Mouse (Mus musculus) layer of hippocampus, postnatal 36 days (tissue): Measurements from ENCODE around the gene Foxp4. TPM values are rescaled to one million over a fixed set of nuclear protein-coding genes. Genes with fewer than 3 reads are reported as not detected.

Experiments
- DNase-seq, 2 experiments: peaks; one replicate each; pipeline ENCODE4 v3.0.0; 2022
- total RNA-seq, 2 experiments: library from RNA; stranded (reverse); gene quantifications; 2 replicates each; pipeline ENCODE4 v1.2.3; 2021

Foxp4 gene
- total RNA-seq, 2 experiments from 2014 or later: 44.0 to 45.7 TPM

DNA sequence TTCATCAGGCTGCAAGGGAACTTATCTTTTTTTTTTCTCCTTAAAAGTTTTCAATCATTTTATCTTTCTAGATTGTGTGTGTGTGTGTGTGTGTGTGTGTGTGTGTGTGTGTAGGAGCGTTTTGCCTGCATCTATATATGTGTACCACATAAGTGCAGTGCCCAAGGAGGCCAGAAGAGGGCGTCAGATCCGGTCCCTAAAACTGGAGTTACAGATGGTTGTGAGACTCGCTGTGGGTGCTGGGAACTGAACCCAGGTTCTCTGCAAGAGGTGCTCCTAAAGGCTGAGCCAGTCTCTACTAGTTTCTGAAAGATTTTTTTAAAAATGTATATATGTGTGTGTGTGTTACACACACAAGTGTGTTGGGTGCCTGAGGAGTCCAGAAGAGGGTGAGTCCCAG is 5.0 kb upstream of the Foxp4 start:
- DNase-seq: no peak

DNA sequence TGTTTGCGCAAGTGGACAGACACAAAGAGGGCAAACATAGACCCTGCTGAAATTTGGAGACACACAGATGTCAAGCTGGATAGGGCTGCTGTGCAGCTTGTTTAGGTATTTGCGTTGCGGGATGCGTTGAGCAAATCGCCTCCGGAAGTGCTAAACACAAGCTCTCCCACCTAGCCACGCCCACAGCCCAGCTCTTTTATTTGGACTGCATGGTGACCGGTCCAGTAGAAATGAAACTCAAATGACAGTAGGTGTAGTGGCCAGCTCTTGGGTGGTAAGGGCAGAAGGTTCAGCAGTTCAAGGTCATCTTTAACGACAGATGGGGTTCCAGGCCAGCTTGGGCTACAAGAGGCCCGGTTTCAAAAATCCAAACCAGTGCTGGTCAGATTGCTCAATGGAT is 1.5 kb upstream of the Foxp4 start:
- DNase-seq: no peak

DNA sequence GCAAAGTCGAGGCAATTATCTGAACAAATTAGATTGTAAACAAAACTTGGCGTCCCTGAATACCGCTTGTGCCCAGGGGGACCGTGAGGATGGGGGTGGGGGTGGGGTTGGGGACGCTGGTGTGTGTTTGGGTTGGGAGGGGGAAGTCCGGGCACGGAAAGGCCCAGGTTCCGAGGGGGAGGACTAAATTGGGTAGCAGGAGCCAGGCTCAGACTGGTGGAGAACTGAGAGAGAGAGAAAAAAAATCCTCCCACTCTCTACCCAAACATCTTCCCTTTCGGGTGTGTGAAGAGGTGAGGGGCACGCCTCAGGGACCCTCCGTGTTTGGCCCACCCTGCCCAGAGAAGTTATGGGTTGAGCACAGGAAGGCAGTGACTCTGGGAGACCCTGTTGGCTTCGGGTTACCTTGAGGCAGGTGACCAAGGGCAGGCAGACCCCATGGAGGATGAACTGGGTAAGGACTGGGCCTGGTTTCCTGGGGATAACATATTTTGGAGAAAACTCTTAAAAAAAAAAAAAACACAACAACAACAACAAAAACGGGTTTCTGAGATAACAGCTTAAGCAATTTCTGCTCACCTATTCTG is 988 bp upstream of the Foxp4 start:
- DNase-seq: no peak

DNA sequence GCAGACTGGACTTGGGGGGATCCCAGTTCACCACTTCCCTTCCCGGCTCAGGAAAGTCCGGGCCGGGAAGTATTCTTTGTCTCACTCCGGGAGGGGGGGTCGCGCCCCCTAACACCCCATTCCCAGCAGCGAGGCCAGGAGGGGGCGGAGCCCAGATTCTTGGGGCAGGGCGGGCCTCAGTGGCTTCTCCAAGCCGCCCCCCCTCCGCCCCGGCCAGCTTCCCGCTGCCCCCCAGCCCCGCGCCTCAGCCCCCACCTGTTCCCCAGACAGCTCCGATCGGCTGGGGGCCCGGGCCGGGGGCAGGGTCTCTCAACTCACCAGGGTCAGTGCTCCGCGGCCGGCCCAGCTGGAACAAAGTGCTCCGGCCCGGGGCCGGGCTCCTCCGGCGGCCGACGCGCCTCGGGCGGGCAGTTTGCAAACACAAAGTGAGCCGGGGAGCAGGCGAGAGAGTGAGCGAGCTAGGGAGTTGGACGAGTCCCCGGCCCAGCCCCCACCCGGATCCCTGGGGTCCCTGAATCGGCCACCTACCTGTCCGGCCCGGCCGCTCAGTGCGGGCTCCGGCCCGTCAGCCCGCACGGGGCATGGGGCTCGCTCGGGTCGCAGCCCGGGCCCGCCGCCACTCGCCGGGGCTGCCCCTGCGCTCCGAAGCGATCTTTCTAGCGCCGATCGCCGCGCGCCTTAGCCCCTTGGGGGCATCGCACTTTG is 615 bp downstream of the Foxp4 start:
- DNase-seq: no peak

DNA sequence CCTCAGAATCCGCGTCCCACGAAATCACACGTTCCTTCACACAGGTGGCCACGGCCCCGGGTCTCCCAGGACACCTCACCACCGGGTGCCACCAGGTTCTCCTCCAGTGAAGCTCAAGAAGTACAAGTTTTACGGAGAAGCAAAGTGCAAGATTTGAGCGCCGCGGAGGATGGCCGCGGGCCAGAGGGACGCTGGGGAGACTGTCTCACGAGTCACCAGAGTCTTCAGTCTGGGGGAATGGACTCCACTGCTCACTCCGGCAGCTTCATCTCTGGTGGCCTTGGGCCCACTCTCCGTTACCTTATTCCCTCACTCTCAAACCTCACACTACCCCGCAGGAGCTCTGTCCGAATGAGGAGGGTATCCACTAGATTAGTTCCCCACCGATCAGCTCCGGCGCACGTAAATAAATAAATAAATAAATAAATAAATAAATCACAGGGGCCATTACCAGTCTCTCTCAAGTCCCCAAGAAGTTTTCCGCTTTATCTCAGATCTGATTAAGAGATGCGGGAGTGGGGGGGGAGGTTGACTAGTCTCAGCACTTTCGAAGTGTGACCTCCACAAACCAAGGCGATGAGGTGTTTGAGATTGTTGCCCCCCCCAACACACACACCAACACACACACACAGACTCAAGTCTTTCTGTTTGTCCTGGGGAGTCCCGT is 1.3 kb downstream of the Foxp4 start:
- DNase-seq: no peak

DNA sequence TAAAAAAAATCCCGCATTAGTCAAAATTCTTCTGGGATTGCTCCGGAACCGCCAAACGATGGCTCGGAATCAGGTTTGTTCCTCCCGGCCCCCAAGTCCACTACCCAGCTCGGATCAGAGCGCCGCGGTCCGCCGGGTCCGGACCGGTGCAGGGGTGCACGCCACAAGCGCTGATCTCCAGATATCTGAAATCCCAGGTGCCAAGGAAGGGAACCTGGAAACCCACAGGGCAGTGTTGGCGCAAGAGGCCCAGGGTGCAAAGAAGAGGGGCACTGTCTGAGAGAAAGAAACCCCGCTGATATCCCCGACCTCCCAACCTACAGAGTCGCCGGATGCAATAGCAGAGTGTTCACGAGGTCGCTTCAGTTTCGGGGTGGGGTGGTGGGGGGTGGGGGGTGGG is 1.9 kb downstream of the Foxp4 start:
- no peak for DNase-seq

DNA sequence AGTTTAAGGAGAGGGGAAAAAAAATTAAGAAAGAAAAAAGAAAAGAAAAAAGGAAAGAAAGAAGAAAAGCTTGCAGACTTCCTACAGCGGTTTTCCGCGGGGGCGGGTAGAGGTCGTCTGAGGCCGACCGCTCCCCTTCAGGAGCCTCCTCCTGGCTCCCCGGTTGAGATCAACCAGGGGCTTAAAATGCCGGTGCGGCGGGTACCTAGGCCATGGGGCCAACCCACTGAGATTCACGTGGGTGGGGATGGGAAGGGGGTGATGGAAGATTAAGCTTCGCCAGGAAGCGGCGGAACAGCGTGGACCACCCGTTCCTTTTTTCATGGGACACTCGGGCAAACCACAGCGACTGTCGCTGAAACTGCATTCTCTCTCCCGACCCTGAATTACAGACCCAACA is 2.3 kb downstream of the Foxp4 start:
- no peak for DNase-seq

DNA sequence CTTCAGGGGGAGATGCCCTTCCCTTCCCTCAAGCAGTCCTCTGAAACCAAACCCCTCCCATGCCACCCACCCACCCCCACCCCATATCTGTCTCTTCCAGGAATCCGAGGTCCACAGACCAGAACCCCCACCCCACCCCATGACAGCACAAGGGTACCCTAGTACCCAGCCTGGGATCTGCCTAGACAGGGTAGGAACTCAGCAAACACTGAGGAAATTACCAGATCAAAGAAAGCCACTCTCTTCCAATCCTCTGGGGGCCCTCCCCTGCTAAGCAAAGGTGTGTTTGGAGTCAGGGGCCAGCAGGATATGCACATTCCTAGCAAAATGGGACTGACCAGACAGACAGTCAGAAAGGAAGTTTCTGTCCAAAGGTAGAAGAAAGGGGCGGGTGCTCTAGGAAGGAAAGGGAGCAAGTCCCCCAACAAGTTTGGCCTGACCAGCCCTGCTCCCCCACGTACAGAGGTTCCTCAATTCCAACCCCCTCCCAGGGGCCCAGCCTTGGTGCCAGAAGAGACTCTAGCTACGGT is 3.2 kb downstream of the Foxp4 start:
- DNase-seq: no peak

DNA sequence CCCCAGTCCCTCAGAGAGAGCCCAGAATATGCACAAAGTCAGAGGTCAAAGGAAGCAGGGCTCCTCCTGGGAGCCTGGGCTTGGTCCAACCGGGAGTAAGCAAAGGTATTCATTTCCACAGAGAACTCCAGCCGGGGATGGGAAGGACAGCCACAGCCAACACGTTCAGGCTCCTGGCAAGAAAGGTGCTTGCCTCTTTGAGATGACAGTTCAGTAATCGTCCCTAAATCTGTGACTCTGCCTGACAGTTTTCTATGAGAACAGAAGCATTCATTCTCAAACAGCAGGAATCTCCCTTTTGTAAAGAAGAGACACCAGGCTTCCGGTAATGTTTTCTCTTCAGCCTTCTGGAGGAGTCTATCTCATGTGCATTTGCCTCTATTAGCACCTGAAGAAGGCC is 4.6 kb downstream of the Foxp4 start:
- no peak for DNase-seq

DNA sequence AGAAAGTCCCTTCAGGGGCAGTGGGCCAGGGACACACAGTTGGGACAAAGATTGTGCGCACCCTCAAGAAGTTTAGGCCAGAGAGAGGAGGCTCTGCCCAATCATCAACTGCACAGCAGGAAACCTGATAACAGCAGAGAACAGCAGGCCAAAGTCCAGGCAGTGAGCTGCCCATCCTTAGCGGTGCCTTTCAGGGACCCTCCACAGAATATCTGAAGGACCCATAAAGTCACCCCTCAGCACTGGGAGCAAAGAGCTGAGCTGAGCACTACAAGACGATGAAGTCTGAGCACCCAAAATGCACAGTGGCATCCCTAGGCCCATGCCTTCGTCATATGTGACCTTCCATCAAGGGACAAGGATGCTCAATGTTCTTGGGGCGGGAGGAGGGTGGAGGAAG is 6.5 kb downstream of the Foxp4 start:
- DNase-seq: no peak

DNA sequence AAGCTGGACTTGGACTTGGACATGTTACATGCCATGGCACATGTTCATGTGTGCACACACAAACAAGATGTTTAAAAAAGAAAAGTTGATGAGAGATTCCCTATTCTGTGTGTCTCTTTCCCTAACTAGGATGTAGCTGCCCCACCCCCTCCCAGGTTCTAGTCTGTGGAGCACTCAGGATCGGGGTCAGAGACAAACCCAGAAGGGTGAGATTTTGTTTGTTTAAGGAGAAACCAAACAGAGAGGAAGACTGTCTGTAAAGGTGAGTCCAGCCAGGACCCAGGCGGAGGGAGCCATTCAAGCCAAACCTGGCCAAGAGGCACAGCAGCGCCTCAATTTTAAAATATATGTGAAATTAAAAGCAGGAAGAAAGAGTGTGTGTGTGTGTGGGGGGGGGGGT is 7.2 kb downstream of the Foxp4 start:
- no peak for DNase-seq

DNA sequence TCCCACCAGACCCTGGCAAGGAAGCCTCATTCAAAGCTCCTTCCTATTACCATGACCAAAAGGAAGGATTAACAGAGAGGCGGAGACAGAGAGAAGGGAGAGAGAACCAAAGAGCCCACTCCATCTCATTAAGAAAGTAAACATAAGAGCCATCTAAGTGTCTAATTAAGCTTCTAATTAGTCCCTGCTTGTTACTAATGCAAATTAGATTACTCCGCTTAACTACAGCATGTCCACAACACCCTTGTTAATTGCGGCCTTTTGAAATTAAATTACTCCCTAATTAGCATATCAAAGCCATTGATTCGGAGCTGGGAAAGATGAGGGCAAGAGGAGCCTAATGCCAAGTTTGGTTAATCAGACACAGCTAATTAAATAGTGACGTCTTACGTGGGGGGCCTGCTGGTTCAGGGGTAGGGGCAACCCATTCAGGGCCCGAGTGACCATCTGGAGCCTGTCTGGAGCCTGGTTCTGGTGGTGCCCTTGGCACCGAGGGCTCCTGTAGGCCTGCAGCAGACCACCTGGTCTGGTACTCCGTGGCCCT is 9.7 kb downstream of the Foxp4 start:
- DNase-seq: no peak

DNA sequence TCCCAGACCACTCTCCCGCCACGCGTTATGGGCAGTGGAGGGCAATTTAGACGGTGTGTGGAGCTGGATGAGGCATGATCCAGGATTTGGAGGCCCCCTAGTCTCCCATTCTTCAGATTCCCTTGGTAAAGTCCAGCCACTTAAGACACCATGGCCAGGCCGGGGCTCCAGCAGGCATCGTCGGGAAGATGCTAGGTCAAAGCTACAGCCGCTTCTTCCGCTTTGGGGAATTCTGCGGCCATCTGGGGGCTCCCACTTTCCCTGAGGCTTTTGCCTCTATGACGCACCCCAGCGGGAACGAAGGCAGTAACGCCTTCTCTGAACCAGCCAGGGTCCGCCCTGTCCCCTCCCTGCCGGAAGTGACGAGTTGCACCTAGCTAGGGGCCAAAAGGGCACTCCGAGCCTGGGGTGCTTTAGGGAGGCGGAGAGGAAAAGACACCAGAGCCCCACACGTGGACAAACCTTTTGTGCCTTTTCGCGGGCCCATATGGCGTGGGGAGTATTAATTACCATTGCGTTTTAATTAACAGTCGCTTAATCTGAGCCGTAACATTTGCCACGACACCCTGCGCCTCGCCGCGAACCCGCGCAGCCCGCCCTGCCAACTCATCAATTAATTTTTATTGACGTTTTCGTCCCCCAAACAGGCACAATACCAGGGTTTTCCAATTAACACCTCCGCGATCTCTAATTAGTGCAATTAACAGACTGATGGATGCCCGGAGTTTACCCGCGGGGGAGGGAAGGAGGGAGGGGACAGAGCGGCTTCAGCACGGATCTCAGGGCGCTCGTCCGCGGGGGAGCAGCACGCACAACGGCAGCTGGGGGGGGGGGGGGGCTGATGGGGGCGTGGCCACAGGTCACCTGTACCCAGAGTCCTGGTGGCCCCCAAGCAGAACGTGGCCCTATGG is 15.1 kb downstream of the Foxp4 start:
- peak; percentile 31 to 39 for DNase-seq

DNA sequence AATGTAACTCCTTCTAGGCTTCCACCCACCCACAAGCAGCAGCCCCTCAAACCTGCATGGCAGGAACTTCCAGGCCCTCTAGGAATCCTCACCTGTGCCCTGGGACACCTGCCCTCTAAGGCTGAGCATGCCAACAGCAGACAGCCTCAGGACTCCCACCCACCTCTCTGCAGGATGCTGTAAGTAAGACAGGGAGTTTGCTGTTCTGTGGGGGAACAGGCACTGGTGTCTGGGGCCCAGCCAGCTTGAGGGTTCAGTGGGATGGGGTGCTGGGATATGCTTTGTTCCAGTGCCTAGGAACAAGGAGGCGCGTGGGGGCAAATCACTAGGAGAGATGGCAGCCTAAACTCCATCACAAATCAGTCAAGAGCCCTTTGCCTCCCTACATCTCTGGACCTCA is 16.4 kb downstream of the Foxp4 start:
- DNase-seq: no peak

DNA sequence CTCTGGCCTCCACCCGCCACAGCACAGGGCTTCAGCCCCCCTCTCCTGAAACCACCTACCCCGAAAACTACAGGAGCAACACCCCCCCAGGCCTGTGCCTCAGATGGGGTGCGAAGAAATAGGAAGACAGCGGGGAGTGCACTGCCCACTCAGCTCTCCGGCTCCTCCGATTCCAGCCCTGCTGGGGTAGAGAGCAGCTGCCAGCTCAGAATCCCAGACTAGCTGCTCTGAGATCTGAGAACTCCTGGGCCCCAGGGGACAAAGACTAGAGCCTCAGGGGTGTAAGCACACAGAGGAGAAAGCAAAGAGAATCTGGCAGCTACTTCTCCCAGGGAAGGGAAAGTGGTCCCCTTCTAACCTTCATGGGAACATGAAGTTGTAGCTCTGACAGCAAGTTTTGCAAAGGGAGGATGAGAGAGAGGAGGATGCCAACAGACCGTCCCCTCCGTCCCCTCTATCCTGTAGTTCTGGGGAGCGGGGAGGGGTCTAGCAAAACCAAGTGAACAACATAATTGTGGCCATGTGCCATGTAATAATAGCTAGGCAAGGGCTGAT is 17.0 kb downstream of the Foxp4 start:
- DNase-seq: no peak

DNA sequence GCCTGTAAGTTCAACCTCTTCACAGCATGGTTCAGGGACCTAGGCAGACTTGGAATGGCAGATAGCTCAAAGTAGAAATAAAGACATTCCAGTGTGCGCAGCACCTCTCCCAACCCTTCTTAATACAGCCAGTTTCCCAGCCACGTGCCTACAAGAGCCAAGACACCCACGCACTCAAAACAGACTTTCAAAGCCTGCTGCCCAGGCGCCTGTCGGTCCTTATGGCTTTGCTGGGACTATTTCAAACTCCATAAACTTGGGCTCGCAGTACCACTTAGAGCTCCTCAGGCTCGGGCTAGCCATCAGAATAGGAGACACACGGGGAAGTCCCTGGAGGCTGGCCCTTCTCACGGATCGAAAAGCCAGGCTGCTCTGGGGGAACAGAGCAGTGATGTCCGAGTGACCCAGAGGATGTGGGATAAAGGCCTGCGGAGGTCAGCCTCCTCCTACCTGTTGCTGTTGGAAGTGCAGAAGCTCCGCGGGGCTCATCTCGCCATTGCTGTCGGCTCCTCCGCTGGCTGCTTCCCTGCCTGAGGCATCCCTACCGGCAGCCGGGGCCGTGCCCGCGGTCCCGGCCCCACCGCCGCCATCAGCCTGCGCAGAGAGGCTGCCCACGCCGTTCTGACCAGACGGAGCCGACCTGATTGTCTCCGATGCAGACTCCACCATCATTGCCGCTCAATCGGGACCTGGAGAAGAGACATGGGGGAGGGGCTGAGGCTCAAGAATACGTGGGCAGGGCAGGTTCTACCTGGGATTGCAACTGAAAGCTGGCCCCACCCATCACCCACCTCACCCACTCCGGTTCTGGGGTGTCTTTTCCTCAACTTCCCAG is 20.4 kb downstream of the Foxp4 start:
- no peak for DNase-seq

DNA sequence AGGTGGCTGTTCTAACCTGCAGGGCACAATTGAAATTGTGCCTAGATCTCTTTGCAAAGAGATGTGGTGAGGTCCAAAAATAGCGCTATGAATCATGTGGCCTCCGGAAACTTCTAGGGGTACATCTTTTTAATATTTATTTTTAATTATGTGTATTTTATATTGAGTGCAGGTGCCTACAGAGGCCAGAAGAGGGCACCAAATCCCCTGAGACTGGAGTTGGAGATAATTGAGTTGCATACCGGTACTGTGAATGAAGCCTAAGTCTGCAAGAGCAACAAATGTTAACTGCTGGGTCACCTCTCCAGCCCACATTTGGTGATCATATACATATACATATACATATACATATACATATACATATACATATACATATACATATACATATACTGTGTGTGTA is 22.7 kb downstream of the Foxp4 start:
- DNase-seq: no peak

DNA sequence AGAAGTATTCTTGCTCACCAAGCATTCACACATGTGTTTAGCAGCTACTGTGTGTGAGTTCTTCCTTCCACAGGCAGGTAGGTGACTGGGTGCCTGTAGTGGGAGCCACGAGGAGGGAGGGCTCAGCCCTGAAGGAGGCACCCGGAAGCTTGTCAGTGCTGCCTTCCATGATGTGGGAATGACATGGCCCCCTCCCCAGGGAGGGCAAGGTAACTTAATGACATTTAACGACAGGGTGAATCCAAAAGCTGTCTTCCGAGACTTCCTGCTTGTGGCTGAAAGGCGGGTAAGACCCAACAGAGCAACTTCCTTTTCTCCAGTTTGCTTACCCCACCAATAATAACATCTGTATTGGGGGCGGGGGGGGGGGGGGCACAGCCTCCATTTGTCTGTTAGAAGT is 23.7 kb downstream of the Foxp4 start:
- DNase-seq: no peak

DNA sequence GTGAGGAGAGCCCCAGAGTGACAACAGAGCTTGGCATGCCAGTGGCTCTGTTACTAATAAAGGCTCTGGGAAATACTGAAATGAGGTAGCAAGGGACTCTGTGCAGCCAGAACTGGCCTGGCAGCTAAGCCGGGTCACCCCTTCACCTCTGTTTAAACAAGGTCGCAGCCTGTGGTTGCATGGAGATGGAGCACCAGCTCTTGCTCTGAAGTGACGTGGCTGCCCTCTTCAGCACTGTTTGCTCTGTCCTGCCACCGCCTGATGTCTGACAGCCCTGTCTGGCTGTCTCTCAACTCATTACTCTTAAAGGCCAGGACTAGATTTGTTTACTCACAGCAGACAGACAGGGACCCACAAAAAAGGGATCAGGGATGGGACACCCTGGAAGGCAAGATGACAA is 25.3 kb downstream of the Foxp4 start:
- DNase-seq: no peak

DNA sequence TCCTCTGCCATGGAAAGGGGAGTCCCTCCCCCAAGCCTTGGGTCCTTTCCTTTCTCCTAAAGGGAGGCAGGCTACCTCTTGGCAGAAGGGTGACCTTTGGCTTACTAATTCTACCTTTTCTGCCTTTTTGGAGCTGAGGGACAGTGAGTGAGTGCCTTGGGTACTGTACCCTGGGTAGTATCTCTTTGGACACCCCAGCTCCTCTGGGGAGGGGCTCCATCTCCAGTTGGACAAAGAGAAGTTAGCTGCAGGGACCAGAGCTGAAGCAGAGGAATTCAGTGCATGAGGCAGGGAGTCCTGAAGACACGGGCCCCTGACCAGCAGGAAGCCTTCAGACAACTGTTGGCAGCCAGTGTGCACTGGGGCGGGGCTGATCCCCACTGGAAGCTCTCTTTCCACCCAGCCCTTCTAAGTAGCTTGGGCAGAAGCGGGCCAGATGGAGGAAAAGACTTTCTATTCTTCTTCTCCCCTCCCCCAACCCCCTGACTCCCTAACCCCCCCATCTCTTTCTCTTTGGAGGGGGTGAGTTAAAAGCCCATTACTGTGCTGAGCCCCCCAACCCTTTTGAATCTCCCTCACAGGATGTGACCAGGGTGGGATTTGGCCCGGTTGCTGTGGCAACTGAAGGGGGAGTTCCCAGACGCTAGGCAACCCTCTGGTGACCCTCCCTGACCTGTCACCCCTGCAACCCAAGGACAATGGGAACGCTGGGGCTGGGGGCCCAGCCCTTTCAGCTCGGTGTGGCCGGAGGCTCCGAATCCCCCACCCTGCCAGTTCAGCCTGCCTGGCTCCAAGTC is 26.3 kb downstream of the Foxp4 start:
- no peak for DNase-seq
